Mouse (Mus musculus): Measurements from ENCODE around the gene Tmem30c.
A peak's percentile ranks its signal among the peaks of the same experiment; 100 is the strongest.

Gene Tmem30c

GRCm38 (mm10) chr16:57292765-57293164 is at the start of gene Tmem30c:
TSS of gene Tmem30c (minus strand) at chr16:57292865.
- DNase-seq = no peak

- DNase-seq = no peak
Measured at GRCm38 (mm10) chr16:57340613-57340898, 47.9 kb upstream of the Tmem30c start.

GRCm38 (mm10) chr16:57339765-57340612 is 47.3 kb upstream of the Tmem30c start:
- DNase-seq = no peak

- no peak for DNase-seq
Measured at GRCm38 (mm10) chr16:57336770-57337423, 44.2 kb upstream of the Tmem30c start.

- DNase-seq = no peak
Measured at GRCm38 (mm10) chr16:57332301-57332700, 39.6 kb upstream of the Tmem30c start.

- no peak for DNase-seq
Measured at GRCm38 (mm10) chr16:57330111-57330510, 37.4 kb upstream of the Tmem30c start.

GRCm38 (mm10) chr16:57329028-57329427 is 36.4 kb upstream of the Tmem30c start:
- DNase-seq = peak in 1 of 2 experiments; percentile 35

GRCm38 (mm10) chr16:57326996-57327395 is 34.3 kb upstream of the Tmem30c start:
- peak; percentile 50 to 73 for DNase-seq

GRCm38 (mm10) chr16:57319284-57320124 is 26.8 kb upstream of the Tmem30c start:
- DNase-seq = no peak

GRCm38 (mm10) chr16:57318637-57319125 is 26.0 kb upstream of the Tmem30c start:
- no peak for DNase-seq

GRCm38 (mm10) chr16:57317882-57318636 is 25.4 kb upstream of the Tmem30c start:
- peak in 1 of 2 experiments; percentile 34 for DNase-seq

GRCm38 (mm10) chr16:57317127-57317526 is 24.5 kb upstream of the Tmem30c start:
- no peak for DNase-seq

GRCm38 (mm10) chr16:57315026-57315425 is 22.4 kb upstream of the Tmem30c start:
- no peak for DNase-seq

GRCm38 (mm10) chr16:57314236-57314635 is 21.6 kb upstream of the Tmem30c start:
- no peak for DNase-seq

GRCm38 (mm10) chr16:57313487-57313886 is 20.8 kb upstream of the Tmem30c start:
- no peak for DNase-seq

- no peak for DNase-seq
Measured at GRCm38 (mm10) chr16:57312130-57312529, 19.5 kb upstream of the Tmem30c start.

- DNase-seq = no peak
Measured at GRCm38 (mm10) chr16:57305463-57305862, 12.8 kb upstream of the Tmem30c start.

- DNase-seq = no peak
Measured at GRCm38 (mm10) chr16:57303716-57304115, 11.1 kb upstream of the Tmem30c start.

- DNase-seq = no peak
Measured at GRCm38 (mm10) chr16:57302792-57303698, 10.4 kb upstream of the Tmem30c start.

- DNase-seq = peak in 1 of 2 experiments; percentile 17
Measured at GRCm38 (mm10) chr16:57301512-57302115, 8.9 kb upstream of the Tmem30c start.

All from kidney, postnatal 25 days (tissue).